In the genomic region with DNA sequence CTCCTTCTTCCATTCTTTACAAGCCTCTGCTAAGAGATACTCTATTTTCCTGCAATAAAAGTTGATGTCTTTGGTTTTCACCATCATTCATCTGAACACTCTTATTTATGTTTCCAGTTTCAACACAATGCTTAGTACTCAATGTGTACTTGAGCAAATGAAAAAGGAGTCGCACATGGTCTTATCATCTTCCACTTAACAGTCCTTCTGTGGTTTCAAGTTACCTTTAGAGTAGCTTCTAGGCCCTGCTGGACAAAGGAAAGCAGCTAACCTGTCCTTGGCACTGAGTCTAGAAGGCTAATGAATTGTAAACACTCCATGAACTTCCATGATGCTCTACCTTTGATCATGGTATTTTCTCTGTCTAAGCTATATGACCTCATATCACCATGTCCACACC, we compare ENCODE assay signal across 26 mouse cellular contexts.
"Had no signal": no experiment of that assay in that cellular context is flagged by ENCODE, and none has a peak within 500 bp of the region (broad histone marks: within the 10 kb centered on the region; RNA-seq: fewer than 3 reads in every experiment).

No protein-coding gene starts in this region.

- H3K4me2 ChIP-seq: heart, embryonic 12.5 days; hindbrain, embryonic 12.5 days; hindbrain, embryonic 14.5 days; intestine, embryonic 15.5 days; limb, embryonic 12.5 days; liver, embryonic 11.5 days; liver, embryonic 13.5 days; liver, embryonic 15.5 days had no signal

- H3K27me3 ChIP-seq: heart, embryonic 12.5 days; hindbrain, embryonic 12.5 days; intestine, embryonic 15.5 days; limb, embryonic 12.5 days; liver, embryonic 13.5 days; liver, embryonic 15.5 days had no signal

- H3K27ac ChIP-seq: gastrocnemius, adult 2 months; heart, embryonic 10.5 days; hindbrain, embryonic 10.5 days; hindbrain, embryonic 12.5 days; hindbrain, embryonic 14.5 days; intestine, embryonic 15.5 days; layer of hippocampus, adult 2 months; left cerebral cortex, adult 2 months; limb, embryonic 10.5 days; limb, embryonic 12.5 days; liver, embryonic 13.5 days; liver, embryonic 15.5 days had no signal

- DNase-seq: gastrocnemius, adult 2 months; gastrocnemius, postnatal 10 days; gastrocnemius, postnatal 25 days; heart, adult 18-20 months; heart, postnatal 10 days; heart, postnatal 4 days; kidney, adult 18-20 months; kidney, postnatal 14 days; kidney, postnatal 4 days; liver; liver, embryonic 13.5 days had no signal

- H3K4me1 ChIP-seq: heart, embryonic 10.5 days; heart, embryonic 12.5 days; hindbrain, embryonic 10.5 days; hindbrain, embryonic 12.5 days; intestine, embryonic 15.5 days; limb, embryonic 10.5 days; limb, embryonic 12.5 days; liver, embryonic 13.5 days; liver, embryonic 15.5 days had no signal

- H3K36me3 ChIP-seq: heart, embryonic 10.5 days; heart, embryonic 12.5 days; hindbrain, embryonic 10.5 days; hindbrain, embryonic 12.5 days; intestine, embryonic 15.5 days; limb, embryonic 10.5 days; limb, embryonic 12.5 days; liver, embryonic 13.5 days; liver, embryonic 15.5 days had no signal

- H3K4me3 ChIP-seq: gastrocnemius, adult 2 months; heart, embryonic 10.5 days; heart, embryonic 12.5 days; hindbrain, embryonic 10.5 days; hindbrain, embryonic 12.5 days; intestine, embryonic 15.5 days; layer of hippocampus, adult 2 months; left cerebral cortex, adult 2 months; limb, embryonic 10.5 days; limb, embryonic 12.5 days; liver, embryonic 13.5 days; liver, embryonic 15.5 days had no signal

- H3K9me3 ChIP-seq: heart, embryonic 10.5 days; heart, embryonic 12.5 days; hindbrain, embryonic 10.5 days; hindbrain, embryonic 12.5 days; intestine, embryonic 15.5 days; limb, embryonic 10.5 days; limb, embryonic 12.5 days; liver, embryonic 13.5 days; liver, embryonic 15.5 days had no signal

- H3K9ac ChIP-seq: heart, embryonic 12.5 days; hindbrain, embryonic 12.5 days; hindbrain, embryonic 14.5 days; intestine, embryonic 15.5 days; limb, embryonic 12.5 days; liver, embryonic 13.5 days; liver, embryonic 15.5 days had no signal

- ATAC-seq: hindbrain, embryonic 16.5 days; inflammation-experienced regulatory T-cells, adult 6 months; intestine, embryonic 15.5 days; intestine, postnatal 0 days had no signal
